Mouse (Mus musculus) C3H10T1/2 (cell line): ENCODE measurements around the gene Fbxl7. TPM values are rescaled to one million over a fixed set of nuclear protein-coding genes. Genes with fewer than 3 reads are reported as not detected.

Experiments used
- polyA plus RNA-seq, 2 experiments: library from polyadenylated mRNA; unstranded; fragments of >200 nt; fragmentation: generic; extraction: Trizol; gene quantifications; one replicate each; pipeline ENCODE4 v1.2.1; 2012; ENCODE audit warnings: missing spikeins in 2 of 2

The Fbxl7 gene
- 1 to 10 TPM in 1 of 2 experiments, under 1 TPM in 1; 0.32 to 9.8 TPM for polyA plus RNA-seq

GRCm38 (mm10) chr15:26895251-26895711 is at the start of gene Fbxl7:
TSS of gene Fbxl7 (minus strand) at chr15:26895580.

